Mouse (Mus musculus): ENCODE measurements around the gene Clstn1. TPM values are rescaled to one million over a fixed set of nuclear protein-coding genes. Genes with fewer than 3 reads are reported as not detected.

The Clstn1 gene
- polyA plus RNA-seq, 2 experiments = 51.2 to 58.2 TPM

DNA sequence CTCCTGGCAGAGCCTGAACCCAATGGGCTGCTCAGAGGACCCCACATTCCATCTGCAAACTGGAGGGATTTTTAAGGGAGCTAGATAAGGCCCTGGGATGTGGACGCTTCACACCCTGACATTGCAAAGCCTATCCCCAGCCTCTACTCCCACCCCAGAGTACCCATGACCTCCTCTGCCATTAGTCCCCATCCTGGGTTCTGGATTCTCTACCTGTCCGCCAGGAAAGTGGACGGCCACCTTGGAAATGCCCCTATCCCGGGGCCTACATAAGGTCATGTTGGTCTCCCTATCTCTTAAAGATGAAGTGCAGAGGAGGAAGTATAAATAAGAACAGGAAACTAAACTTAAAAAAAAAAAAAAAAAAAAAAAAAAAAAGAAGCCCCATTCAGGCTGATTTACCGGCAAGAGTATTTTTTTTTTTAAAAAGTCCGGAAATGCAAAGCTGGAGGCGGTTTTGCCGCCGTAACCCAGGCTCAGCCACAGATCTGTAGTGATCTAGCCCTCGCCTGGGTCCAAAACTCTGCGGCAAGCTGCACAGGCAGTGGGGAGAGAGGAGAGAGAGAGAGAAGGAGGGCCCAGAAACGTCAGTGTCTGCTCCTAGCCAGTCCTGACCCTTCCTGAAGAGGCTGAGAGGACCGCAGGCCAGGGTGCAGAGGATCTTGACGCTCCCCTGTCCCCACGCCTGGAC is 111.4 kb downstream of the Clstn1 start:
- peak overlapping the region; percentile 42 for H3K4me3 ChIP-seq (replicated peaks; ENCODE audit: low read length)
- peaks cover 9% of the 10 kb centered on the region; the same call in 1 of the 2 replicates for H3K27me3 ChIP-seq (ENCODE audit: control insufficient read depth, insufficient read depth, low read length)
- peaks cover 8% of the 10 kb centered on the region for H3K4me1 ChIP-seq (ENCODE audit: control insufficient read depth, insufficient read depth, low read length)
- no peaks in the 10 kb centered on the region for H3K9me3 ChIP-seq (ENCODE audit: control insufficient read depth, low read length)
- DNase-seq (ENCODE audit: low spot score) = no peak
- no peak for TF ChIP-seq POLR2A (IDR thresholded peaks at IDR 0.05; ENCODE audit: borderline replicate concordance, extremely low read depth, insufficient read depth, insufficient read length)
- no peak overlapping the region for H3K27ac ChIP-seq (replicated peaks; ENCODE audit: low read depth, low read length)
- H3K4me2 ChIP-seq (replicated peaks; ENCODE audit: low read depth, low read length, severe bottlenecking) = peak overlapping the region; percentile 76
- ATAC-seq (ENCODE audit: low FRiP score, low read depth) = peak; percentile 25; the same call in 1 of the 2 replicates
- 24% methylated on average over 15 of the region's 15 CpGs for WGBS
- peak overlapping the region; percentile 52 for H3K9ac ChIP-seq (ENCODE audit: low read depth, low read length, severe bottlenecking)
- H3K36me3 ChIP-seq (ENCODE audit: control insufficient read depth, insufficient read depth, low read length) = no peaks in the 10 kb centered on the region

DNA sequence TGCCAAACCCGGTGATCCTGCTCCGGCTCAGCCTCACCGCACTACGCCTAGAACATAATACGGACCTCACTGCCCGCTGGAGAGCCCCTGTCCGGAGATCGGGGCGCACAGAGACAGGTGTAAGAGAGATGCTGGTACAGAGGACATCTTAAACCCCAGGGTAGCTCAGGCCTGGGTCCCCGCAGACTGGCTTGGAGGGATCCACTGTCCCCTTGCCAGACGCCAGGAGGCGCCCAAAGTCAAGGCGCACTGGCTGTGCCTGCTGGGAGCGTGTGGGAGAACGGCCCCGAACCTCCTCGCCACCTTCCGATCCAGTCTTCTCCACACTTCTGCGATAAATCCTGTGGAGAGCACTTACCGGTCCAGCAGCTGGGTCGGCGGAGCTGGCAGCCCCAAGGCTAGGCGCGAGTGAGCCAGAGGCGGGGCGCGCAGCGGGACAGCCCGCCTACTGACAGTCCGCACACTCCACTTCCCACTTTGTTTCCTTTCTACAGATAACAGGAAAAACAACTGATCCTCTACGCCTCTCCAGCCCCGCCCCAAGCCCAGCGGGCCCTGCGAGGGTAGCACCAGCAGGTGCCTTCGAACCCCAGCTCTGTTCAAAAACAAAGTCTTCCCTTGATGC is 112.0 kb downstream of the Clstn1 start:
- no peak overlapping the region for H3K27ac ChIP-seq (replicated peaks; ENCODE audit: low read depth, low read length)

More for the DNA sequence above, 112.0 kb downstream of the Clstn1 start:
- H3K9ac ChIP-seq (ENCODE audit: low read depth, low read length, severe bottlenecking) = peak overlapping the region; percentile 52
- peak overlapping the region; percentile 76 for H3K4me2 ChIP-seq (replicated peaks; ENCODE audit: low read depth, low read length, severe bottlenecking)
- peaks cover 9% of the 10 kb centered on the region; the same call in 1 of the 2 replicates for H3K27me3 ChIP-seq (ENCODE audit: control insufficient read depth, insufficient read depth, low read length)
- no peaks in the 10 kb centered on the region for H3K9me3 ChIP-seq (ENCODE audit: control insufficient read depth, low read length)
- H3K4me3 ChIP-seq (replicated peaks; ENCODE audit: low read length) = peak overlapping the region; percentile 42
- no peaks in the 10 kb centered on the region for H3K36me3 ChIP-seq (ENCODE audit: control insufficient read depth, insufficient read depth, low read length)
- 1% methylated on average over 35 of the region's 35 CpGs for WGBS
- TF ChIP-seq POLR2A (IDR thresholded peaks at IDR 0.05; ENCODE audit: borderline replicate concordance, extremely low read depth, insufficient read depth, insufficient read length) = no peak
- peaks cover 8% of the 10 kb centered on the region for H3K4me1 ChIP-seq (ENCODE audit: control insufficient read depth, insufficient read depth, low read length)
- ATAC-seq (ENCODE audit: low FRiP score, low read depth) (peak; percentile 53; the same call in 1 of the 2 replicates), DNase-seq (ENCODE audit: low spot score) (no peak)

Small RNA genes lying within 50 kb of the gene (microRNA-seq; reads per million reads assigned to microRNA genes)
- gene Mir5616 = 0.69 reads per million
- not detected for gene Mir7023

Other genes with a start within 250 kb of the Clstn1 start
- 82.1 and 95.0 TPM in 2 replicates for gene Ube4b, start 159.7 kb upstream of the Clstn1 start, polyA plus RNA-seq (2012; rRNA removed)
- 39.8 and 45.1 TPM in 2 replicates for gene Ube4b, start 159.7 kb upstream of the Clstn1 start, polyA plus RNA-seq (2014; fragmentation: Nextera tagmentation; extraction: Ambion mirVana)
- gene Rbp7, start 131.5 kb upstream of the Clstn1 start, polyA plus RNA-seq (2012; rRNA removed) = 0.11 TPM in 1 of 2 replicates, not detected in the other
- 0.89 and 1.4 TPM in 2 replicates for gene Rbp7, start 131.5 kb upstream of the Clstn1 start, polyA plus RNA-seq (2014; fragmentation: Nextera tagmentation; extraction: Ambion mirVana)
- gene Tmem274, start 109.1 kb upstream of the Clstn1 start, polyA plus RNA-seq (2012; rRNA removed) = not detected in 2 replicates
- gene Tmem274, start 109.1 kb upstream of the Clstn1 start, polyA plus RNA-seq (2014; fragmentation: Nextera tagmentation; extraction: Ambion mirVana) = 0.93 TPM in 1 of 2 replicates, not detected in the other
- gene Nmnat1, start 101.3 kb upstream of the Clstn1 start, polyA plus RNA-seq (2012; rRNA removed) = 10.1 and 11.4 TPM in 2 replicates
- 9.1 and 10.6 TPM in 2 replicates for gene Nmnat1, start 101.3 kb upstream of the Clstn1 start, polyA plus RNA-seq (2014; fragmentation: Nextera tagmentation; extraction: Ambion mirVana)
- 32.8 and 36.1 TPM in 2 replicates for gene Lzic, start 101.2 kb upstream of the Clstn1 start, polyA plus RNA-seq (2012; rRNA removed)
- 54.0 and 55.2 TPM in 2 replicates for gene Lzic, start 101.2 kb upstream of the Clstn1 start, polyA plus RNA-seq (2014; fragmentation: Nextera tagmentation; extraction: Ambion mirVana)
- gene Ctnnbip1, start 68.2 kb upstream of the Clstn1 start, polyA plus RNA-seq (2012; rRNA removed) = 39.3 and 43.5 TPM in 2 replicates
- 73.6 and 75.0 TPM in 2 replicates for gene Ctnnbip1, start 68.2 kb upstream of the Clstn1 start, polyA plus RNA-seq (2014; fragmentation: Nextera tagmentation; extraction: Ambion mirVana)
- 5.7 and 6.1 TPM in 2 replicates for gene Pik3cd, start 116.1 kb downstream of the Clstn1 start, polyA plus RNA-seq (2012; rRNA removed)
- gene Pik3cd, start 116.1 kb downstream of the Clstn1 start, polyA plus RNA-seq (2014; fragmentation: Nextera tagmentation; extraction: Ambion mirVana) = 5.1 and 5.9 TPM in 2 replicates
- 59.3 and 80.2 TPM in 2 replicates for gene Tmem201, start 151.6 kb downstream of the Clstn1 start, polyA plus RNA-seq (2012; rRNA removed)
- gene Tmem201, start 151.6 kb downstream of the Clstn1 start, polyA plus RNA-seq (2014; fragmentation: Nextera tagmentation; extraction: Ambion mirVana) = 20.4 and 22.1 TPM in 2 replicates
- gene Slc25a33, start 187.8 kb downstream of the Clstn1 start, polyA plus RNA-seq (2012; rRNA removed) = 7.7 and 8.2 TPM in 2 replicates
- 10.8 and 11.8 TPM in 2 replicates for gene Slc25a33, start 187.8 kb downstream of the Clstn1 start, polyA plus RNA-seq (2014; fragmentation: Nextera tagmentation; extraction: Ambion mirVana)

Data from limb, embryonic 14.5 days (tissue).